In the genomic region with DNA sequence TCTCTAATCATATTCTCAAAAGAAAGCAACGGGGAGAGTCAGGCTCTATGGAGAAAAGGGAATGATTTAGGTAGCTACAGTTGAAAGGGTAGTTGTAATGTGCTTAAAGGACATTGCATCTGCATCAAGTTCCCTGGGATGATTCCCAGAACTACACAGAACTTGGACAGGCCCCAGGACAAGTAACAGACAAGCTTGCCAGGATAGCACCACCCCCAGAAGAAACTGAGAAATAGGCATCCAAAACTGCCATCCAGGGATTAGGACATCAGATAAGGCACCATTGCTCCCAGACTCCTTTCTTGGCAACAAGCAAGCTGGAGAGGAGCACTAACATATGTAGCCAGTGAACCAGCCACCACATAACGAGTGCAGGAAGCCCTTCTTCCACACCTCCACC, we compare ENCODE assay signal across 19 mouse cellular contexts. TPM values are rescaled to one million over a fixed set of nuclear protein-coding genes. Genes with fewer than 3 reads are reported as not detected.
DNase-seq lines count a peak whose midpoint lies in the region; ATAC-seq and TF ChIP-seq lines count a peak whose summit lies in the region.
"Had no signal": no experiment of that assay in that cellular context is flagged by ENCODE, and none has a peak within 500 bp of the region (broad histone marks: within the 10 kb centered on the region; RNA-seq: fewer than 3 reads in every experiment).

No protein-coding gene starts in this region.

- H3K9ac ChIP-seq in liver, adult 2 months (ENCODE audit: low read depth, low read length), result no peak overlapping the region
- H3K9ac ChIP-seq in liver, embryonic 11.5 days (ENCODE audit: low read depth, low read length), result no peak overlapping the region
- H3K9ac ChIP-seq: forebrain, embryonic 13.5 days; hindbrain, embryonic 13.5 days; intestine, embryonic 15.5 days; limb, embryonic 13.5 days; liver, embryonic 15.5 days had no signal

- no peak overlapping the region for H3K4me2 ChIP-seq in liver, embryonic 11.5 days
- H3K4me2 ChIP-seq: forebrain, embryonic 13.5 days; hindbrain, embryonic 13.5 days; intestine, embryonic 15.5 days; limb, embryonic 13.5 days; liver, embryonic 15.5 days had no signal

- ATAC-seq in liver, embryonic 11.5 days (replicated peaks; ENCODE audit: low FRiP score), result no peak
- ATAC-seq: forebrain, embryonic 13.5 days; intestine, embryonic 15.5 days had no signal

- no peaks in the 10 kb centered on the region for H3K79me2 ChIP-seq in liver, adult 2 months (ENCODE audit: control insufficient read depth, insufficient read depth, low read length)

- H3K4me3 ChIP-seq in liver, adult 2 months (ENCODE audit: insufficient read depth, low read depth, low read length), result no peak overlapping the region
- no peak overlapping the region for H3K4me3 ChIP-seq in liver, embryonic 11.5 days (ENCODE audit: low read depth, low read length)
- H3K4me3 ChIP-seq: forebrain, embryonic 13.5 days; hindbrain, embryonic 13.5 days; intestine, embryonic 15.5 days; limb, embryonic 13.5 days; liver, embryonic 15.5 days; midbrain, embryonic 10.5 days had no signal

- DNase-seq in heart, adult 18-20 months, result peak; percentile 10 to 53
- no peak for DNase-seq in heart, postnatal 4 days
- peak; percentile 2 for DNase-seq in liver, adult 2 months (ENCODE audit: extremely low read depth, low read depth, low spot score)
- DNase-seq in liver, embryonic 11.5 days (ENCODE audit: low spot score), result no peak
- peak; percentile 48 for DNase-seq in brain, adult 2 months (ENCODE audit: low read depth, low spot score)
- DNase-seq in kidney, postnatal 4 days, result no peak
- no peak for DNase-seq in cerebellum, adult 18-20 months
- DNase-seq: cerebellum, adult 9-11 months; gastrocnemius, postnatal 36 days; kidney, postnatal 36 days; retina, postnatal 1 day; thymus, postnatal 4 days had no signal

- peaks cover 4% of the 10 kb centered on the region; the same call in 1 of the 2 replicates for H3K36me3 ChIP-seq in liver, adult 2 months (ENCODE audit: control insufficient read depth, insufficient read depth, low read length)
- H3K36me3 ChIP-seq in liver, embryonic 11.5 days (ENCODE audit: control insufficient read depth, insufficient read depth, low read length), result no peaks in the 10 kb centered on the region; the same call in 1 of the 2 replicates
- H3K36me3 ChIP-seq: intestine, embryonic 15.5 days had no signal

- H3K27me3 ChIP-seq in liver, adult 2 months (ENCODE audit: control insufficient read depth, insufficient read depth, low read length), result no peaks in the 10 kb centered on the region
- H3K27me3 ChIP-seq in liver, embryonic 11.5 days (replicated peaks; ENCODE audit: control insufficient read depth, insufficient read depth, low read length), result no peaks in the 10 kb centered on the region
- H3K27me3 ChIP-seq: forebrain, embryonic 13.5 days; intestine, embryonic 15.5 days; liver, embryonic 15.5 days had no signal

- no peak overlapping the region for H3K27ac ChIP-seq in liver, adult 2 months (replicated peaks; ENCODE audit: insufficient read depth, low read depth, low read length)
- H3K27ac ChIP-seq in liver, embryonic 11.5 days (ENCODE audit: low read depth, low read length), result no peak overlapping the region
- H3K27ac ChIP-seq: forebrain, embryonic 13.5 days; hindbrain, embryonic 13.5 days; intestine, embryonic 15.5 days; limb, embryonic 13.5 days; liver, embryonic 15.5 days; macrophage; midbrain, embryonic 10.5 days had no signal

- 90% methylated on average over 2 of the region's 2 CpGs for WGBS in liver, adult 2 months
- WGBS in liver, embryonic 11.5 days, result 75% methylated on average over 2 of the region's 2 CpGs

- peaks cover 3% of the 10 kb centered on the region; the same call in 1 of the 2 replicates for H3K4me1 ChIP-seq in liver, adult 2 months (ENCODE audit: control insufficient read depth, insufficient read depth, low read length)
- no peaks in the 10 kb centered on the region for H3K4me1 ChIP-seq in liver, embryonic 11.5 days (replicated peaks; ENCODE audit: control insufficient read depth, insufficient read depth, low read length)
- H3K4me1 ChIP-seq: forebrain, embryonic 13.5 days; hindbrain, embryonic 13.5 days; intestine, embryonic 15.5 days; limb, embryonic 13.5 days; liver, embryonic 15.5 days; midbrain, embryonic 10.5 days had no signal

- no peak for TF ChIP-seq CTCF in liver, adult 2 months (IDR thresholded peaks at IDR 0.05; ENCODE audit: low read depth, low read length)

- no peak for TF ChIP-seq POLR2A in liver, adult 2 months (IDR thresholded peaks at IDR 0.05; ENCODE audit: extremely low read depth, insufficient read depth, low read length)

- H3K9me3 ChIP-seq in liver, embryonic 11.5 days (ENCODE audit: control insufficient read depth, low read length), result no peaks in the 10 kb centered on the region
- H3K9me3 ChIP-seq: forebrain, embryonic 13.5 days; hindbrain, embryonic 13.5 days; intestine, embryonic 15.5 days; limb, embryonic 13.5 days; liver, embryonic 15.5 days; midbrain, embryonic 10.5 days had no signal

RNA-seq across cellular contexts. Expression of a gene that starts 40.8 kb away (rescaled TPM):
- total RNA-seq in heart, adult 18-20 months (2021), result 10 to 100 TPM; 12.1 to 13.3 TPM
- 10 to 100 TPM; 31.1 to 32.9 TPM for total RNA-seq in heart, postnatal 4 days (2021)
- total RNA-seq in liver, adult 2 months (2014; rRNA removed), result 24.3 and 28.6 TPM in 2 replicates
- 11.4 and 15.2 TPM in 2 replicates for polyA plus RNA-seq in liver, adult 2 months (2012; rRNA removed)
- polyA plus RNA-seq in liver, embryonic 11.5 days (2014; fragmentation: Nextera tagmentation; extraction: Ambion mirVana), result 20.0 and 21.9 TPM in 2 replicates

Comparison
In these comparisons a context has a peak if more than half of its experiments do, and no peak if none do; other contexts are left out.
1. DNase-seq: peak in heart, adult 18-20 months (2 of 2), liver, adult 2 months (single experiment) and brain, adult 2 months (single experiment); none in heart, postnatal 4 days (single experiment), liver, embryonic 11.5 days (single experiment), kidney, postnatal 4 days (0 of 2) and cerebellum, adult 18-20 months (0 of 2).